Mouse (Mus musculus): ENCODE measurements around the gene Wbp2.

DNA sequence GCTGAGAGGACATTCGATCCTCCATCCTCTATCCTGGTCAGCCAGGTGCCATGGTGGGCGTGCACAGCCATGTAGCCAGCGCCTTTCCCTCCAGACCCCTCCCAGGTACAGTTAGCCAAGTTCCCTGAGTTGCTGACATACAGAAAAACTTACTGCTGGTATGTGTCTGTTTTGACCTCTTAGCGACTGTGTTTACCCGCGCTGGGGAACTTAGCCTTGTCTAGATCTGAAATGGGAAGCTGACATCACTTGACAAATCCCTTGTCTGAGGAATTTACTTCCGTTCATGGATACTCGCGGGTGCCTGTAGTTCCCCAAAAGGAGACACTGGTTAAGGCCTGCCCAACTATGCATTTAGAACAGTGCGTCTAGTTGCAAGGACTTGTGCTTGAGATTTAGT lies 23.7 kb upstream of the Wbp2 start:
- TF ChIP-seq CTCF (IDR thresholded peaks at IDR 0.05; ENCODE audit: low read depth, low read length) (no peak), TAL1 (conservative IDR thresholded peaks at IDR 0.05; ENCODE audit: low read depth, low read length) (no peak)

All from G1E (cell line).